Mouse (Mus musculus) CH12.LX (cell line): ENCODE results near the gene Vps26a.
A peak's percentile ranks its signal among the peaks of the same experiment; 100 is the strongest.

Source experiments
- BHLHE40 ChIP-seq: IDR thresholded peaks from 2 replicates; pipeline ENCODE4 v1.6.1; 2011; ENCODE audit warnings: mild to moderate bottlenecking, low read depth, low read length, improper control_type of control experiment
- EP300 ChIP-seq: IDR thresholded peaks from 2 replicates; pipeline ENCODE4 v1.6.1; 2011; ENCODE audit warnings: low read length, improper control_type of control experiment
- JUND ChIP-seq: conservative IDR thresholded peaks from 2 replicates; pipeline ENCODE4 v1.6.1; 2011; ENCODE audit warnings: low read depth, low read length, improper control_type of control experiment
- KAT2A ChIP-seq: IDR thresholded peaks from 2 replicates; pipeline ENCODE4 v1.6.1; 2012; ENCODE audit warnings: low read length, improper control_type of control experiment, inconsistent platforms; ENCODE audit not compliant: insufficient replicate concordance
- MYC ChIP-seq: IDR thresholded peaks from 2 replicates; pipeline ENCODE4 v1.6.1; 2011; ENCODE audit warnings: low read depth, mild to moderate bottlenecking, improper control_type of control experiment, low read length
- POLR2AphosphoS2 ChIP-seq: IDR thresholded peaks from 2 replicates; pipeline ENCODE4 v1.6.1; 2011; ENCODE audit warnings: low read depth, low read length, improper control_type of control experiment
- RCOR1 ChIP-seq: conservative IDR thresholded peaks from 2 replicates; pipeline ENCODE4 v1.6.1; 2012; ENCODE audit warnings: low read depth, mild to moderate bottlenecking, inconsistent platforms, low read length, improper control_type of control experiment
- USF1 ChIP-seq: IDR thresholded peaks from 2 replicates; pipeline ENCODE4 v1.6.1; 2014; ENCODE audit warnings: low read depth, mild to moderate bottlenecking, inconsistent platforms, low read length, improper control_type of control experiment
- ZNF384 ChIP-seq: IDR thresholded peaks from 2 replicates; pipeline ENCODE4 v1.6.1; 2012; ENCODE audit warnings: low read depth, low read length, improper control_type of control experiment, inconsistent platforms

DNA sequence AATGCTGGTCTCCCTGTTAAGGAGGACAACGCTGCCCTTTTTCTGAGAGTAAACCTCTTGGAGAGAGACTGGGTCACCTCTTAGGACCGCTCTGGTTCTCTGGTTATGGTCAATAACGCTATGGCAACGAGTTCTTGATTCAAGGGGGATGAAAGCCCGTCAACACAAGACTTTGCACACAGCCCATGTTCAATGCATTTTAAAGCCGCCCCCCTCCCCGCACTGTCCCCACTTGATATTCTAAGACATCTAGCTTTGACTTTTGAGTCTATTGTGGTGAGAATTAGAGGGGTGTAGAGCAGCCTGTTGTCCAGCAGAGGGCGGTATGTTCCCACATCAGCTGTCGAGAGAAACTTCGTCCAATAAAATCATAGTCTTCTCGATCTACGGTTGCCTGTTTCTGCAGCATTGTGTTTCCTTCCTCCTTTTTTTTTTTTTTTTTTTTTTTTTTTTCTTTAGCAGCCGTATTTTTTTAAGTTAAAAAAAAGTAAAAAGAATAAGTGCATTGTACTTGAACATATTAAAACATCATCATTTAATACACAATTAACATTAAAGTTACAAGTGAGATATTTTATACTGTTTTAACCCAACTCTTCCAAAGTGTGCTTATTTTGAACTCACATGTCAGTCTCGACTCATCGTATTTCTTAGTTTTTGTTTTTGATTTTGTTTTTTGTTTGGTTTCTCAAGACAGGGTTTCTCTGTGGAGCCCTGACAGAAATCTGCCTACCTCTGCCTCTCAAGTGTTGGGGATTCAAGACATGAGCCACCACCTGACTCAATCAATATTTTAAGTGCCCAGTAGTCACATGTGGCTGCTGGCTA is 13.7 kb upstream of the Vps26a start:
- TF ChIP-seq EP300: peak; percentile 9; the same call in 1 of the 2 replicates
- TF ChIP-seq KAT2A: no peak
- no peak for TF ChIP-seq RCOR1
- 0 out of 2 replicates have a peak, but pooled peaks have one; percentile 23 for TF ChIP-seq MYC
- no peak for TF ChIP-seq POLR2AphosphoS2
- no peak; the same call in none of the 2 replicates for TF ChIP-seq BHLHE40
- peak; percentile 97 for TF ChIP-seq ZNF384
- TF ChIP-seq JUND: no peak
- no peak for TF ChIP-seq USF1
